Mouse (Mus musculus): Measurements from ENCODE around the gene Efnb1.
"Not testable (repeated sequence)": the region's sequence is repeated elsewhere in the genome, so short reads cannot be mapped to it uniquely, and the experiment has no call there.

Efnb1 gene

DNA sequence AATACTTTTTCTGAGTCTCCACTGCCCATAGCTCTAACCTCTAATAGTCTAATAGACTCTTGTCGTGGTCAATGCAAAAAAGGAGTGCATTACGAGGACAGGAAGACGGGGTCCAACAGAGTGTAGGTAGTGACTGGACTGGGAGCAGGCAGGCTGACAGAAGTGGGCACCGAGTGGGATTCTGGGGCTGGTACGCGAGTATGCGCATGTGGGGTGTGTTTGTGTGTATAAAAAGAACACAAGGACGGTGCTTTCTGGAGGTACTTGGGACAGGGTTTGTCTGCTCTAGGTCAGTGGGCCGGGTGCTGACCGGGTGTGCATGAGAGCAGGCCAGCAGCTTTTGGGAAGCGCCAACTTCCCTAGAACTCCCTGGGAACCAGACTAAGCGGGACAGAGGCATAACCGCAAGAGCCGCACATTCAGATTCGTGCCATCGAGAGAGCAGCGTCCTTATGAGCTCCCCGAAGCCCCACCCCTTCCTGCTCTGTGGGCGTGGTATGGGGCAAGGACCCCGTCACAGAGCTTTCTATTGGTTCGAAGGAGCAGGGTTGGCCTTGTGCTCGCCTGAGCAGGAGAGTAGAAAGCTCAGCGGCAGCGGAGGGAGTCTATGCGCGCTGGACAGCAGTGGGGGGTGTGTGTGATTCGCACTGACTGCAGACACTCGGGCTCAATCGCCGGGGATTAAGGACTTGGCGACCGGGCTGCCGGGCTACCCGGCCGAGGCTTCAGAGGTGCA lies at the start of gene Efnb1:
TSS of gene Efnb1 (plus strand) at position 608 of the 736 bp plus-strand sequence.
- peak; percentile 91 for DNase-seq (ENCODE audit: low read depth, low spot score)

DNA sequence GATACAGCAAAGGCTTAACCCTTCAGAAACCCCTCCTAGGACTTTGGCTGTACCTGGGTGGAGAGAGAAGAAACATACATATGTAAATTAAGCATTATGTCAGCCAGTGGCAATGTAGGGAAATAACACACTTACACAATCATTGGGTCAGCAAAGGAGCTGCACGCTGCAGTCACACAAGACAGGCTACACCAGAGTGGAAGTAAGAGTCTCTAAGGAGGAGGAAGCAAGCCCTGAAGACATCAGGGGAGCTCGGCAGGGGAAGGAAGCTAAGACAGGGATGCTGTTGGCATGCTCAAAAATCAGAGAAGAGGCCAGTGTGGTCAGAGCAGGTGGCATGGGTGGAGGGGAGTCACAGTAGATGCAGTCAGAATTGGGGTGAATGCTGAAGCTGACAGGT lies 43.2 kb upstream of the Efnb1 start:
- no peak for DNase-seq (ENCODE audit: low read depth, low spot score)

DNA sequence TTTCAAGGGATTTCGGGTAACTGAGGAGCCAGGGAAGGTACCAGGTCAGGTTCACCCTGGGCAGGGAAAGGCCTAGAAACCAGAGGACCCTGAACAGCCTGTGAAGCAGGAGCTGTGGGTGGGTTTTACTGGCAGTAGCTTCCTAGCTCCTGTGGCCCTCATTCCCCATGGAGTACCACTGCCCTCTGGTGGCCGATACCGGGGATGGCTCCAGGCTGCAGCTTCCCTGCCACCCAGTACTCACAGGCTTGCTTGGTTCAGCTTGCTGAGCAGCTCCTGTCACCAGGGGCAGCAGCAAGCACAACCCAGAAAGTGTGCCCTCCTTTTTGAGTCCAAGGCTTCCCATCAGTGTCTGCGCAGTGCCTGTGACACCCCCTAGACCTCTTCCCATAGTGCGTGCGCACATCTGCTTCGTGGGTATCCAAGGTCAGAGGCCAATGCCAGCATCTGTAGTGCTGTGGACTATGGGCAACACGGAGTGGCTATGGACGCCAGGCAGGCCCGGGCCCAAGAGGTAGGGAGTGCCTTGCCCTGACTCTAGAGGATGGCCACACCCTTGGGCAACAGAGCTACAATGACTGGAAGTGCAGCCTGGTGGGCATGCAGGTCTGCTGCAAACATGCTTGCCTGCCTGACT lies 24.7 kb upstream of the Efnb1 start:
- DNase-seq (ENCODE audit: low read depth, low spot score) = not testable (repeated sequence)

DNA sequence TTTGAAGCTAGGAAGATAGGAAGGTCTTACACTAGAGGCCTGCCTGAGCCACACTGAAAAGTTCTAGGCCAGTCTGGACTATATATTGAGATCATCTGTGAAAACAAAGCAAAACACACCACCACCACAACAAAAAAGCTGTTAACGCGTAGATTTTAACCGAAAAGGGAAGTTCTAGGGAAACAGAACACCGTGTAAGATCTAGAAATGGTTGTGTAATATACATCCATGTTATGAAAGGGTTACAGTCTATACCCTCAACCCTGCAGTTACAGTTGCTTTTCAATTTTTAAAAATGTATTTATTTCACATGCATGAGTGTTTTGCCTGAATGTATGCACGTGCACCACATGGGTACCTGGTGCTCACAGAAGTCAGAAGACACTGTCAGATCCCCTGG lies 16.4 kb upstream of the Efnb1 start:
- no peak for DNase-seq (ENCODE audit: low read depth, low spot score)

DNA sequence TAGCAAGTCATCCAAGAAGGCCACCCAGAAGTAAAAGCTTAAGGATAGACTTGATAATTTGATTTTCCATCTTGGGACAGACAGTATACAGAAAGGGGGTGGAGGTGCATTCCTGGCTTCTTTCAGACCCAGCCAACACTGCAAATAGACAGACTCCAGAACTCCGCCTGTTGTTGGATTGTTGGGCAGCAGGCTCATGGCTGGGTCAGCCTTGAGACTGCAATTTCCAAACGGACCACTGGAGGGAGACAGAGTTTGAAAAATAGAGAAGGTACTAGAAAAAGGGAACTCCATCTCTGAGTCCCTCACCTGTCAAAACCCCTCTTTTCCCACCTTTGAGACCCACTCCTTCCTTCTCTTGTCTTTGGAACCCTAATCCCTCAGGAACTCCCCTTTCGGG lies 5.9 kb upstream of the Efnb1 start:
- DNase-seq (ENCODE audit: low read depth, low spot score) = peak; percentile 68

DNA sequence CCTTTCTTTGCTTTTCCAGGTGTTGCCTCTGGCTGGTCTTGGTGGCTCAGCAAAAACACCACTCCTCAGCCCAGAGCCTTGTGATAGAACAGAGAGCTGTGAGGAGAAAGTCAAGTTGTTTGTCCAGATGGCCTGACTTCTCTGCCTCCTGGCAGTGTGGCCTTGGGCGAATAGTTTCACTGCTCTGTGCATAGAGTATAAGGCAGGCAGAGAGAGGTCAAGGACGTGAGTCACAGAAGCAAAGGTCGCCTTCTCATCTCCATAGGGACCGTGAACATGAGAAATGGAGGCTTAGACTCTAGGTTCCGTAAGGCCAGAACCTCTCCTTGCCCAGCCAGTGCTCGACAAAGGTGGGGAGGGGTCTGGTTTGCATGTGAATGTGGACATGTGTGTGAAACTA lies 3.4 kb upstream of the Efnb1 start:
- DNase-seq (ENCODE audit: low read depth, low spot score) = no peak

DNA sequence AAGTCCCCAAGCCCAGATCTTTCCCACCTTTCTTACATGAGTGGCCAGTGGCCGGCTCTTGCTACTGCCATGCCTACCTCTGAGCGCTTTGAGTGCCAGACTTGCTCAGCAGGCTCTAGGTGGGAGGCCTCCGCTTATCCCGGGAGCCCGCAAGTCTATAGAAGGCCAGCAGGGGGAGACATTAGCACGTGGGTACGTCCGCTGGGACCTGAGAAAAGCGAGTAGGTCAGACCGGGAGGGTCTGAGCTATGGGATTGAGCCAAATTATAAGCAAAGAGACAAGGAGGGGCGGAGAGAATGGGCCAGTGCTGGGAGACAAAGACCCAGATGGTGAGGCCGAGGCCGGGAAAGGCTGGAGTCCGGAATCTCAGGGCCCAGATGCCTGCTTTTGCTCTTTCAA lies 1.0 kb upstream of the Efnb1 start:
- peak; percentile 88 for DNase-seq (ENCODE audit: low read depth, low spot score)

DNA sequence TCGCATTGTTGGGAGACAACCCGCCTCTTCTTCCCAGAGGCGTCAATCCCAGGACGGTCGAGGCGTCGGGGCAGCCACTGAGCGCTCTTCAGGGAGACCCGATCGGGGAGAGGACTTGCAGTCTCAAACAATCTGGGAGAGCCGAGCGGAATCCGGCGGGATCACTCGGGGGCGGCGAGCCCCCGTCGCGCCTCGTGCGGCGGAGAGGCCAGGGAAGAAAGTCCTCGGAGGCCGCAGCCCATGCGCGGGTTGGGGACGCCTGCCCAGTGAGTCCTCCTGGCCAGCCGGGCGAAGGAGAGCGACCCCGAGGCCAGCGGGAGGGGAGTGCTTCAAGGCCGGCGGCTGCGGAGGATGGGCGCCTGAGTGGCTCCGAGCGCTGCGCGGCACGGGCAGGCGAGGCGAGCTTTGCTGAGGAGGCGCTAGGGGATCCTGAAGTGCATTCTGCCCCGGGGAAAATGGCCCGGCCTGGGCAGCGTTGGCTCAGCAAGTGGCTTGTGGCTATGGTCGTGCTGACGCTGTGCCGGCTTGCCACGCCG lies 569 bp downstream of the Efnb1 start:
- DNase-seq (ENCODE audit: low read depth, low spot score) = no peak

DNA sequence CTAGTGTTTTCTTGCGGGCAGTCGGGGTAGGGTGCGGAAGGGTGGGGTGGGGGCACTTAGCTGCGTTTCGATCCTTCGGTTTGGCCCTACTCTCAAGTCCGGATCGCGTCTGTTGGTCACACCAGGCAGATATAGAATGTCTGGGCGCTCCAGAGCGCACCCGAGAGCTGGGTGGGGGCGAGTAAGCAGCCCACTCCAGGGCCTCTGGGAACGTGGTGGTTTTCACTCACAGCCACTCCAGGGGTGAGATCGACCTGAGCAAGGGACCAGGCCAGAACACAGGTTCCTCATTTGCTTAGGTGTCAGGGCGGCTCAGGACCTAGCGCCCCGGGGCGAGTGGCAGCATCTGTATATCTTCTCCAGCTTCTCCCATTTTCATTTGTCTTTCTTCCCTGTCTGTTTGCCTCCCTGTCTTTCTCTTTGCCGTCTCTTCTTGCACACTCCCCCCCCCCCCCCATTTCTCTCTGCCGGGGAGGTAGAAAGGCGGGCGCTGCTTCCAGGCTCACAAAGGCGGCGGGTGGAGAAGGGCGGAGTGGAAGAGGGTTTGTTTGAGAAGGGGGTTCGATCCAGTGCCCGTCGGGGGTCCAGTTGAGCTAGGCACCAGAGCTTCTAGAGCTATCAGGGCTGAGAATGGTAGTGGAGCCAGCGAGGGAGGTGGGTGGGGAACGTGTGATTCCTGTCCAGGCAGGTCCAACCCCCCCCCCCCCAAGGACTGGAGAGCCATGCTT lies 1.4 kb downstream of the Efnb1 start:
- DNase-seq (ENCODE audit: low read depth, low spot score) = no peak

DNA sequence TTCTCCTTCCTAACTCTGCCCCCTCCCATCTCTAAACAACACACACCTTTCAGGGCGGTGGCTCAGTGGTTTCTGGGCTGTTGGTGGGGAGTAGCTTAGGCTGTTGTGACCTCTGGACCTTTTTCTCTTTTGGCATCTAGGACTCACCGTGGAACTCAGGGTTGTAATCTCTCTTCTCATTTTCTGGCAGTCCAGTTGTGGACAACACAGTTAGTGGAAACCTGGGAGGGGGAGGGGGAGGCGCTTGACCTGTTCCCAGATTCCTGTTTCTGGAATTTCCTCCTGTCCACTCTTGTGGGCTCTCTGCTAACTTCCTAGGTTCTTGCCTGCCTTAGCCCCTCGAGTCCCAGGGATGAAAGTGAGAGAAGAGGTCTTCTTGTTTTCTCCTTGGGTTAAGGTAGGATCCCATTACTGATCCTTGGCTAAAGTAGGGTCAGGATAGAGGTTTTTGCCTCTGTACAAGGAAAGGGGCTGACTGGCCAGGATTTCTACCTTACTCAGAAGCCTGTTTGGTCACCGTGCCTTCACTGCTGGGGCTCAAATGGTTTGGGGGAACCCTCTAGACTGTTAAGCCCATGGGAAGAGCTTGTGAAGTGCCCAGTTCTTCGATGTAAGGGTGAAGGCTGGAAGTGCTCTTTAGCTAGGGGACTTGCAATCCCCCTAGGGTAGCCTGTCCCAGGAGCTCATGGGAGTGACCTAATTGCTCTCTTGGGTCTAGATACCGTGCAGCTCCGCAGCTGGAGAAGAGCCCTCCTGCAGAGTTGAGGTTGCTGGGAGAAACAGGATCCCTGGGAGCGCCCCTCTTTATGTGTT lies 2.2 kb downstream of the Efnb1 start:
- DNase-seq (ENCODE audit: low read depth, low spot score) = no peak

DNA sequence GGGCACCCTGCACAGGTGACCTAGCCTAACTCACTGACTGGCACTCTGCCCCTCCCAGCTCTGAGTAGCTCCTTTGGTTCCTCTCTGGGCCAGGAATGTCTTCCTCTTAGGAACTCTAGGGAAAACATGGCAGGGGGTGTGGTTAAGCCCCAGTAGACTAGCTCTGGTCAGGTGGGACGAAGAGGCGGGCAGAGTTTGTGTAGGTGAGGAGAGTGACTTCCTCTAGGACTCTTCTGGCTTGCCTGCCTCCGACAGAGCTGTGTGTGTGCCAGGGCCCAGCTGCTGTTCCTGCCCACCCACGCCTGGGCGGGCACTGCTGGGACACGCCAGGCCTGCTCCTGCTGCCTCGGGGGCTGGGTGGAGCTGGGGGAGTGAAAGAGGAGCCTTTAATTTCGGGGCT lies 5.1 kb downstream of the Efnb1 start:
- DNase-seq (ENCODE audit: low read depth, low spot score) = no peak

DNA sequence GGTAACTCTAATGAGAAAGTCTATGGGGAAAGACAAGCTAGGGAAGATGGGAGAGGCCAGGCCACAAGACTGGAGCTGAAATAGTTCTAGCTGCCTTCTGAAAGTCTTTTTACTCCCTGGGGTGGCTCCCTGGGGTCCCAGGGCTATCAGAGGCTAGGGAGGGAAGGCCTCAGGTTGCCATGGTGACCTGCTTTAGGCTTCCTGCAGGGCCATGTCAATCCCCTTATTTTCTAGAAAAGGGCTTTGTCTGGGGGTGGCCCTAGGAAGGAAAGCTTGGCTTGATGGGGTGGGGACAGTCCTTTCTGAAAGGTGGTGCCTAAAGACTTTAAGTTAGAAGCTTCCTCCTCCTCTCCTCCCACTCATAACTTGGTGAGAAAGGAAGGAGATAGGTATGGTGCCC lies 6.0 kb downstream of the Efnb1 start:
- no peak for DNase-seq (ENCODE audit: low read depth, low spot score)

DNA sequence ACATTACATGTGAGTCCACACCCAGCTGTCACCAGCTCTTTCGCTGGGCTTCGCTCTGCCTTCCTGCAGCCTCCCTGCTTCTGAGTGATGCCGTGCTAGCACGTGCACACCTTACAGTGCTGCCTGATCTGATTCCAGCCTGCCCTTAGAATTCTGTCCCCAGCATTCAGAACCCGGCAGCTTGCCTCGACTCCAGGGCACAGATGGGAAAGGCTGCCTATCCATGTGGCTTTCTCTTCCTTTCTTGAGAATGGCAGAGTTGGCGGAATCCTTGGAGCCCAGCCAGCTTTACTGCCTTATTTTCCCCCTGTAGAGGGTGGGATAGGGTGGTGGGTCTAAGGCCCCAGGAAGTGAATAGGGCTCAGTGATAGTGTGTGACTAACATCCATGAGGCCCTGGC lies 9.6 kb downstream of the Efnb1 start:
- no peak for DNase-seq (ENCODE audit: low read depth, low spot score)

DNA sequence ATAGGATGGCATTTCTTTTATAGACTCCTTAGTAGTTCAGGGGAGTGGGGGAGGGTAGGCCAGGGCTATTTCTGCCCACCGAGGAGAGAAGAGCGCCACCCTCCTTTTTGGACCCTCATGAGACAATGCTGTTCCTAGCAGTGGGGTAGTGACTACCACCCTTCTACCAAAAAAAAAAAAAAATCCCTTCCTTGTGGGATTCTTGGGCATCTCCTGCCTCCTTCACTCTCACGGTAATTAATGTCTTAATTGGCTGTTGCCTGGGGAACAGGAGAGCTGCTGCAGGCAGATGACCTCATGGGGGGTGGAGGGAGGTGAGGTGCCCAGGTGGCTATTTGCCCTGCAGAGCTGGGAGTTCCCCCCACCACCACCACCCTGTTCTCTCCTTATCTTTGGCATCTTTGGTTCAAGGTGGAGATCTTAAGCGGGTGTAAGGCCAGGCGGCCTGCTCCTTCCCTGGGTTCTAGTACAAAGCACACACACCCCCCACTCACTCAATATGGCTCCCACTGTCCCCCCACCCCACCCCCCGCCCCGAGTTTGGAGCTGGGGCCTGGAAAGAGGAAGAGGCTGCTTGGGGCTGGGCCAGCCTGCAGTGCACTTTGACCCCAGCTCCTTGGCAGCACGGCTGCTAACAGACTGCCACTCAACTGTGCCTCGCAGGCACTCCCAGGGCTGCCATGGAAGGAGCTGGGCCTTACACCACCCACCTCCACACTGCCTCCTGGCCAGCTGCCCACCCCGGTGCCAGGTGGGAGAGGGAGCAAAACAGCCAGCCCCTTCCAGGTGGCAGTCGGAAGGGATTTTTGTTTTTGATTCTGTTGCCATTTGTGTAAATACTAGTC lies 12.4 kb downstream of the Efnb1 start:
- DNase-seq (ENCODE audit: low read depth, low spot score) = no peak

DNA sequence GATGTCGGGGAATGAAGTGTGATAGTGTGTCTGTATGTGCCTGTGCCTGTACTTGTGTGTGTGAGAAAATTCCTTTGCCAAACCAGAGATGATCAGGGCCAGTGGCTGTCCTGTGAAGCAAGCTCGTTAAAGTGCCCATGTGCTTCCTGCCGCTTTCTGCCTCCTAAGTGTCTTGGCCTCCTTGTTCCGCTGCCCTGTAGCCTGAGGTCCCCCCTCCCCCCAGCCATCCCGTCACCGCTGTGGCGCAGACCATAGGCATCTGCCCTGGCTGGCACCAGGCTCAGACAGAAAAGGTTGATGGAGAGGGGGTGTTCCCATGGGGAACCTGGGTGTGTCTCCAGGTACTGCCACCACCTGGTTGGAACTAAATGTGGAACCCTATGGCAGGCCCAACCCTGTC lies 13.1 kb downstream of the Efnb1 start:
- no peak for DNase-seq (ENCODE audit: low read depth, low spot score)

DNA sequence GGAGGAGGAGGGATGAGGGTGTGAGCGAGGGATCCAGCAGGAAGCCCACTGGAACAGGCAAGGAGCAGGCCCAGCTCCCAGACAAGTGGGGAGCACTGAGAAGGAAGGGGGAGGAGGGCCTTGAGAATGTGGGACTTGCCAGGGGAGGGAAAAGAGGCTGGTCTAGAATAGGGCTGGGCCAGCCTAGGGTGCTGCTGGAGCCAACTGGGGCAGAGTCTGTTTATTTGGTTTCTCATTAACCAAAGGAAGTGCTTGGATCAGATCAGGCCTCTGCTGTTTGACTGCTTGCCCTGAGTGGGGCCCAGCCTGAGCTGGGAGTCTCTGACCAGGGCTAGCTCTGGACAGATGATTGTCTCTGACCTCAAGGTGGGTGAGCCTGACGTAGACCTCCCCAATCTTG lies 14.0 kb downstream of the Efnb1 start:
- no peak for DNase-seq (ENCODE audit: low read depth, low spot score)

DNA sequence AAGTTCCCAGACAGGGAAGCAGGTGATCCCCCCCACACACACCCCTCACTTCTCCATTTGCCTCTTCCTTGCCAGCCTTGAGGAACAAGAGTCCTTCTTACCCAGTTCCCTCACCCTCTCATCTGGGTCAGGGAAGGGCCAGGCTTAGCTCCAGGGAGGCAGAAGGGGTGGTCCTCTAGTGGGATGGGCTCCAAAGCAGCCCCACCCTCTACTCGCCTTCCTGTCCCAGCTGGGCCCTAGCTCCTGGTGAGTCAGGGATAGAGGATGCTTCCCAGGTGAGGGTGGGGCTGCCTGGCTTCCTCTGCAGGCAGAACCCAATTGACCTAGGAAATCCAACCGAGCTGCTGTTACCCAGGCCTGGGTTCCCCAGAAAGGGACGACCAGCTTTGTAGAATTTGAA lies 14.8 kb downstream of the Efnb1 start:
- no peak for DNase-seq (ENCODE audit: low read depth, low spot score)

DNA sequence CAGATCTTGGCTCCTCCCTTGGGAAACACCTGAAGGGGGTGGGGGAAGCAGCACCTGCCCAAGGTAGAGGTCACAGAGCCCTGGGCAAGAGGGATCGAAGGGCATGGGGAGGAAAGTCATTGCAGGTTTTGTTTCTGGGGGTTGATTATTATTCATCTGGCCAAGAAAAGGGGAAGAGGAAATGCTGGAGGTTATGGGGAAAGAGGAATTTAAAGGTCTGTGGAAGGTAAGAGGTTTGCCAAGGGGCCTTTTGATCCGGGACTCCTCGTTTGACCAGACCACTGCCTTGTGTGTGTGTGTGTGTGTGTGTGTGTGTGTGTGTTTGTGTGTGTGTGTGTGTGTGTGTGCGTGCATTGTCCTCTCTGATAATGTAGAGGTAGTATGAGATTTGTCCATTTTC lies 15.5 kb downstream of the Efnb1 start:
- DNase-seq (ENCODE audit: low read depth, low spot score) = no peak

DNA sequence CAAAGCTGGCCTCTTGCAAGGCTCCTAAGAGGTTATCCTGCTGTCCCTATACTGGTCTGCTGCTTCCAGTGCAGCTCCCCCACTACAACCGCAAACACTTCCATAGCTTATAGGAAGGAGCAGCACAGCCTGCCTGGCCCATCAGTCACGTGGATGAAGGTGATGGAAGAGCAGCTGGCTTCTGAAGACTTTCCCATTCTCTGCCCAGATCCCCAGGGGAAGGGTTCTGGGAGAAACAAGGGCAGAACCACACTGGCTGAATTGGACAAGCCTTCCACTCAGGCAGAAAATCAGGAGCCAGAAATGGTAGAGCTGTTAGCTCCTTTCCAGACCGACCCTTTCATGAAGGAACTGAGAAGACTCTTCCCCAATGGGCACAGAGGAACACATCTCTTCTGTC lies 16.2 kb downstream of the Efnb1 start:
- DNase-seq (ENCODE audit: low read depth, low spot score) = no peak

DNA sequence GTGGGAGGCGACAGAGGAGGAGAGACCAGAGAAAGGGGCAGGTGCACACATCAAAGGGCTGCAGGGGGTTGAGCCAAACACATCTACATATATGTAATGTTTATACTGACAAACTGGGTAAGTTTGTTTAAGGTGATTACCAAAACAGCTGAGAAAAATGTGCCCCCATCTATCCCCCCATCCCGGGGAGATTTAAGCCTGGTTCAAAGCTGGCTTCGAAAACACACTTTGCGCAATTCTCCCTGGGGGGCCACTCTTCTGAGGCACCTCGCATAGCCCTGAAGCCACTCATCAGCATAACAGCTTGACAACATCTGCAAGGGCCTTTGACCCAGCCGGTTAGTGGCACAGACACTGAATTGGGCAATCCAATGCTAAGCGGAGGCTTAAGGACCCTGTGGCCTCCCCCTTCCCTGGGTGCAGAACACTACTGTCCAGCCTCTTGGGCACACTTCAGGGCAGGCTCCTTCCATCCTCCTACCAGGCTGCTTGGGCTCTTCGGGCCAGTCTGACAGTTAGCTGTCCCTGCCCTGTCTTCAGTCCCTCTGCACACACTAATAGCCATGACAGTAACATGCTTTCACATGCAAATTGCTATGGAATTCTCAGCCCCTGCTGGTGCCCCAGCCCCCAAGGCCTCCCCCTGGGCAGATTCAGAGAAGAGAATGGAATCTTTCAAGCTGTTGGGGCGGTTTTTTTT lies 16.8 kb downstream of the Efnb1 start:
- no peak for DNase-seq (ENCODE audit: low read depth, low spot score)
